Mouse (Mus musculus) cortical plate, adult 2 months (tissue): ENCODE data around the gene Khnyn.

Source experiments
- CTCF ChIP-seq: fragments of 200-500 bp; IDR thresholded peaks from 2 replicates; pipeline ENCODE4 v1.5.1; 2011; ENCODE audit warnings: mild to moderate bottlenecking, control low read depth, low read length; ENCODE audit not compliant: insufficient read depth; ENCODE audit errors: extremely low read depth
- POLR2A ChIP-seq: fragments of 200-500 bp; IDR thresholded peaks from 2 replicates; pipeline ENCODE4 v1.6.1; 2011; ENCODE audit warnings: mild to moderate bottlenecking, low read length, control low read depth; ENCODE audit not compliant: insufficient read depth; ENCODE audit errors: extremely low read depth

GRCm38 (mm10) chr14:55943601-55944000 is 58.9 kb downstream of the Khnyn start:
- TF ChIP-seq CTCF (no peak), POLR2A (no peak)
